Mouse (Mus musculus) induced T-regulatory cell, adult 2 months (primary cell): ENCODE results near the gene Arpp19.

Experiments used
- DNase-seq: peaks from one replicate; pipeline ENCODE4 v3.0.0-alpha.2; 2012; ENCODE audit warnings: low read depth

The Arpp19 gene

DNA sequence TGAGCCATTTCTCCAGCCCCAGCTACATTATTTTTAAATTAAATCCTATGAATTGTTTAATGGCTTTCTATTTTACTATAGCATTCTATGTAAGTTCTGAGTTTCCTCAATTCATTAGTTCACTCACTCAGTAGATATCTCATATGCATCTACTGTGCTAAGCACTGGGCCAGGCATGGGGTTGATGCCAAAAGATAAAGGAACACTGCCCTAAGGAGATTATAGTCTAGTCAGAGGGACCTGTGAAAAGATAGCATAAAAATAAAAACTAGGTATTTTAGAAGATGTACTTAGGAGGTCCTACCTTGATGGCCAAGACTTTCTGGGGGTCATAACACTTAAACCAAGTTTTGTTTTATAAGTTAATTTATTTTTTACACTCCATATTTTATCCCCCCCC, 64.7 kb downstream of the Arpp19 start:
- DNase-seq = no peak
